Mouse (Mus musculus): Measurements from ENCODE around the gene Mier2. TPM values are rescaled to one million over a fixed set of nuclear protein-coding genes. Genes with fewer than 3 reads are reported as not detected.

Mier2 gene
- polyA plus RNA-seq, 1 experiment from 2014 or later = 20.5 TPM

- Histone ChIP-seq H3K9me3 (ENCODE audit: low read length) (no peaks in the 10 kb centered on the region), H3K27ac (ENCODE audit: low read length) (no peak overlapping the region), H3K4me1 (ENCODE audit: insufficient read depth, low read depth, low read length) (peaks cover 8% of the 10 kb centered on the region; the same call in 1 of the 2 replicates), H3K4me2 (replicated peaks; ENCODE audit: low read depth, low read length) (no peak overlapping the region), H3K36me3 (ENCODE audit: insufficient read depth, low read length) (peaks cover 10% of the 10 kb centered on the region; the same call in 1 of the 2 replicates), H3K27me3 (replicated peaks; ENCODE audit: insufficient read depth, low read length) (no peaks in the 10 kb centered on the region), H3K4me3 (ENCODE audit: low read depth, low read length) (no peak overlapping the region), H3K9ac (replicated peaks; ENCODE audit: low read depth) (no peak overlapping the region)
- DNase-seq (ENCODE audit: low spot score) = no peak
- no peak for ATAC-seq
- no peak for TF ChIP-seq CTCF (IDR thresholded peaks at IDR 0.05)
- no peak for TF ChIP-seq EP300 (IDR thresholded peaks at IDR 0.05)
- 83% methylated on average over 8 of the region's 8 CpGs for WGBS
Observed at GRCm38 (mm10) chr10:79552531-79552930, 2.5 kb downstream of the Mier2 start.

- 58% methylated on average over 9 of the region's 9 CpGs for WGBS
- H3K9me3 ChIP-seq (ENCODE audit: low read length) = no peaks in the 10 kb centered on the region
- no peak overlapping the region for H3K4me2 ChIP-seq (replicated peaks; ENCODE audit: low read depth, low read length)
- no peak overlapping the region for H3K4me3 ChIP-seq (ENCODE audit: low read depth, low read length)
- TF ChIP-seq EP300 (IDR thresholded peaks at IDR 0.05) (no peak), CTCF (IDR thresholded peaks at IDR 0.05) (no peak)
- ATAC-seq (no peak), DNase-seq (ENCODE audit: low spot score) (no peak)
- peaks cover 18% of the 10 kb centered on the region; the same call in 1 of the 2 replicates for H3K36me3 ChIP-seq (ENCODE audit: insufficient read depth, low read length)
- H3K27ac ChIP-seq (ENCODE audit: low read length) = no peak overlapping the region
- no peaks in the 10 kb centered on the region for H3K27me3 ChIP-seq (replicated peaks; ENCODE audit: insufficient read depth, low read length)
- H3K9ac ChIP-seq (replicated peaks; ENCODE audit: low read depth) = no peak overlapping the region
- H3K4me1 ChIP-seq (ENCODE audit: insufficient read depth, low read depth, low read length) = peaks cover 8% of the 10 kb centered on the region; the same call in 1 of the 2 replicates
Observed at GRCm38 (mm10) chr10:79550366-79550765, 4.6 kb downstream of the Mier2 start.

GRCm38 (mm10) chr10:79548971-79549723 lies 5.9 kb downstream of the Mier2 start:
- no peak for DNase-seq (ENCODE audit: low spot score)
- Histone ChIP-seq H3K9me3 (ENCODE audit: low read length) (no peaks in the 10 kb centered on the region), H3K4me3 (ENCODE audit: low read depth, low read length) (no peak overlapping the region), H3K27ac (ENCODE audit: low read length) (no peak overlapping the region), H3K9ac (replicated peaks; ENCODE audit: low read depth) (no peak overlapping the region), H3K36me3 (ENCODE audit: insufficient read depth, low read length) (peaks cover 28% of the 10 kb centered on the region), H3K4me1 (ENCODE audit: insufficient read depth, low read depth, low read length) (peaks cover 6% of the 10 kb centered on the region; the same call in 1 of the 2 replicates), H3K4me2 (replicated peaks; ENCODE audit: low read depth, low read length) (no peak overlapping the region), H3K27me3 (replicated peaks; ENCODE audit: insufficient read depth, low read length) (no peaks in the 10 kb centered on the region)
- TF ChIP-seq CTCF (IDR thresholded peaks at IDR 0.05) (no peak), EP300 (IDR thresholded peaks at IDR 0.05) (no peak)
- 92% methylated on average over 18 of the region's 18 CpGs for WGBS
- ATAC-seq = no peak

GRCm38 (mm10) chr10:79548546-79548945 lies 6.5 kb downstream of the Mier2 start:
- WGBS = 90% methylated on average over 5 of the region's 5 CpGs
- TF ChIP-seq EP300 (IDR thresholded peaks at IDR 0.05) (no peak), CTCF (IDR thresholded peaks at IDR 0.05) (no peak)

DNA sequence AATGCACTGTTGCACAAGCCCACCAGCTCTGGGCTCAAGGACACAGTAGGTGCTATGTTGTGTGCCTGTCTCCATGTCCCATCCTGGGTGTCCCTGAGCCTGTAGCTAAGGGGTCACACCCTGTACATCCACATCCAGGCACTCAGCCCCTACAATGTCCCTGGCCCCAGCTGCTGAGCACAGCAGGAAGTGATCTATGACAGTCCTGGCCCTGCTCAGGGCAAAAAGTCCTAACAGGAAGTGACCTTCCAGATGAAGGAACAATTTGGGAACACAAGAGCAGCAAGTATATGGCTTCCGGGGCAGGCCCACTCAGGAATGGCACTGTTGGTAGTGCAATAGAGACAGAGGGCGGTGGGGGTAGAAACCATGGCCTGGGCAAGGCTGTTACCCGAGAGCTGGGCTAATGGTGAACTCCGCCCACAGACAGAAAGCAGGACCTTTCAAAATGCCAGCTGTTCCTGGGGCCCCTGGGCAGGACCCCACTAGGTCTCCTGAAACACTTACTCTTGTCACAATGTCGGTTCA lies 7.8 kb downstream of the Mier2 start:
- WGBS = 57% methylated on average over 5 of the region's 5 CpGs
- no peak overlapping the region for H3K9ac ChIP-seq (replicated peaks; ENCODE audit: low read depth)
- no peaks in the 10 kb centered on the region for H3K27me3 ChIP-seq (replicated peaks; ENCODE audit: insufficient read depth, low read length)
- ATAC-seq = peak; percentile 64
- DNase-seq (ENCODE audit: low spot score) = no peak
- H3K36me3 ChIP-seq (ENCODE audit: insufficient read depth, low read length) = peaks cover 42% of the 10 kb centered on the region
- TF ChIP-seq EP300 (IDR thresholded peaks at IDR 0.05) = no peak
- TF ChIP-seq CTCF (IDR thresholded peaks at IDR 0.05) = no peak
- no peaks in the 10 kb centered on the region for H3K9me3 ChIP-seq (ENCODE audit: low read length)
- no peak overlapping the region for H3K4me3 ChIP-seq (ENCODE audit: low read depth, low read length)
- H3K4me2 ChIP-seq (replicated peaks; ENCODE audit: low read depth, low read length) = no peak overlapping the region
- no peak overlapping the region; the same call in 1 of the 2 replicates for H3K27ac ChIP-seq (ENCODE audit: low read length)
- H3K4me1 ChIP-seq (ENCODE audit: insufficient read depth, low read depth, low read length) = no peaks in the 10 kb centered on the region

More at GRCm38 (mm10) chr10:79548546-79548945, 6.5 kb downstream of the Mier2 start:
- Histone ChIP-seq H3K4me1 (ENCODE audit: insufficient read depth, low read depth, low read length) (peaks cover under 1% of the 10 kb centered on the region; the same call in 1 of the 2 replicates), H3K27ac (ENCODE audit: low read length) (no peak overlapping the region), H3K4me2 (replicated peaks; ENCODE audit: low read depth, low read length) (no peak overlapping the region), H3K27me3 (replicated peaks; ENCODE audit: insufficient read depth, low read length) (no peaks in the 10 kb centered on the region), H3K9me3 (ENCODE audit: low read length) (no peaks in the 10 kb centered on the region), H3K36me3 (ENCODE audit: insufficient read depth, low read length) (peaks cover 34% of the 10 kb centered on the region), H3K9ac (replicated peaks; ENCODE audit: low read depth) (no peak overlapping the region), H3K4me3 (ENCODE audit: low read depth, low read length) (no peak overlapping the region)
- no peak for DNase-seq (ENCODE audit: low spot score)
- no peak for ATAC-seq

GRCm38 (mm10) chr10:79546483-79546882 lies 8.5 kb downstream of the Mier2 start:
- Histone ChIP-seq H3K4me1 (ENCODE audit: insufficient read depth, low read depth, low read length) (no peaks in the 10 kb centered on the region), H3K27ac (ENCODE audit: low read length) (no peak overlapping the region), H3K9me3 (ENCODE audit: low read length) (no peaks in the 10 kb centered on the region), H3K36me3 (ENCODE audit: insufficient read depth, low read length) (peaks cover 42% of the 10 kb centered on the region), H3K27me3 (replicated peaks; ENCODE audit: insufficient read depth, low read length) (no peaks in the 10 kb centered on the region), H3K9ac (replicated peaks; ENCODE audit: low read depth) (no peak overlapping the region), H3K4me3 (ENCODE audit: low read depth, low read length) (no peak overlapping the region), H3K4me2 (replicated peaks; ENCODE audit: low read depth, low read length) (no peak overlapping the region)
- ATAC-seq = no peak
- TF ChIP-seq EP300 (IDR thresholded peaks at IDR 0.05) (no peak), CTCF (IDR thresholded peaks at IDR 0.05) (no peak)
- no peak for DNase-seq (ENCODE audit: low spot score)
- 90% methylated on average over 11 of the region's 11 CpGs for WGBS
